Mouse (Mus musculus): ENCODE results near the gene Syt17. TPM values are rescaled to one million over a fixed set of nuclear protein-coding genes. Genes with fewer than 3 reads are reported as not detected.

Gene Syt17
- polyA plus RNA-seq, 1 experiment from 2014 or later, result 6.5 TPM

- Histone ChIP-seq H3K4me3 (replicated peaks) (no peak overlapping the region), H3K27me3 (replicated peaks) (no peaks in the 10 kb centered on the region), H3K36me3 (no peaks in the 10 kb centered on the region), H3K9ac (no peak overlapping the region), H3K27ac (no peak overlapping the region), H3K9me3 (no peaks in the 10 kb centered on the region), H3K4me1 (peaks cover 8% of the 10 kb centered on the region; the same call in 1 of the 2 replicates), H3K4me2 (no peak overlapping the region)
- ATAC-seq (ENCODE audit: insufficient read depth, low FRiP score, low read depth), result no peak
- WGBS, result 55% methylated on average over 10 of the region's 10 CpGs
Measured at GRCm38 (mm10) chr7:118481047-118481810, 33.2 kb upstream of the Syt17 start.

GRCm38 (mm10) chr7:118480160-118480709 lies 32.2 kb upstream of the Syt17 start:
- ATAC-seq (ENCODE audit: insufficient read depth, low FRiP score, low read depth), result no peak
- no peaks in the 10 kb centered on the region for H3K9me3 ChIP-seq

GRCm38 (mm10) chr7:118478835-118479312 lies 30.9 kb upstream of the Syt17 start:
- no peak overlapping the region for H3K9ac ChIP-seq
- WGBS, result 44% methylated on average over 3 of the region's 3 CpGs
- H3K27me3 ChIP-seq (replicated peaks), result no peaks in the 10 kb centered on the region
- peak; percentile 16; the same call in 1 of the 2 replicates for ATAC-seq (ENCODE audit: insufficient read depth, low FRiP score, low read depth)
- H3K4me1 ChIP-seq, result peaks cover 6% of the 10 kb centered on the region; the same call in 1 of the 2 replicates
- no peaks in the 10 kb centered on the region for H3K9me3 ChIP-seq
- no peaks in the 10 kb centered on the region for H3K36me3 ChIP-seq
- H3K4me3 ChIP-seq (replicated peaks), result no peak overlapping the region
- peak overlapping the region; percentile 81 for H3K27ac ChIP-seq
- 0 out of 2 replicates have a peak overlapping the region, but pooled peaks have one; percentile 8 for H3K4me2 ChIP-seq

More at GRCm38 (mm10) chr7:118480160-118480709, 32.2 kb upstream of the Syt17 start:
- 81% methylated on average over 9 of the region's 9 CpGs for whole genome bisulfite sequencing
- Histone ChIP-seq H3K4me3 (replicated peaks) (no peak overlapping the region), H3K27ac (no peak overlapping the region), H3K4me1 (peaks cover 6% of the 10 kb centered on the region; the same call in 1 of the 2 replicates), H3K36me3 (no peaks in the 10 kb centered on the region), H3K27me3 (replicated peaks) (no peaks in the 10 kb centered on the region), H3K4me2 (no peak overlapping the region), H3K9ac (no peak overlapping the region)

- no peaks in the 10 kb centered on the region for H3K9me3 ChIP-seq
- no peak overlapping the region for H3K9ac ChIP-seq
- H3K36me3 ChIP-seq, result no peaks in the 10 kb centered on the region
- no peak overlapping the region for H3K4me2 ChIP-seq
- peaks cover 6% of the 10 kb centered on the region; the same call in 1 of the 2 replicates for H3K4me1 ChIP-seq
- no peaks in the 10 kb centered on the region for H3K27me3 ChIP-seq (replicated peaks)
- 65% methylated on average over 5 of the region's 5 CpGs for WGBS
- H3K4me3 ChIP-seq (replicated peaks), result no peak overlapping the region
- no peak for ATAC-seq (ENCODE audit: insufficient read depth, low FRiP score, low read depth)
- no peak overlapping the region for H3K27ac ChIP-seq
Measured at GRCm38 (mm10) chr7:118476428-118476827, 28.4 kb upstream of the Syt17 start.

- Histone ChIP-seq H3K27me3 (replicated peaks) (no peaks in the 10 kb centered on the region), H3K4me3 (replicated peaks) (no peak overlapping the region), H3K36me3 (no peaks in the 10 kb centered on the region), H3K9me3 (no peaks in the 10 kb centered on the region), H3K9ac (no peak overlapping the region), H3K4me1 (peaks cover 6% of the 10 kb centered on the region; the same call in 1 of the 2 replicates), H3K4me2 (no peak overlapping the region), H3K27ac (no peak overlapping the region)
- 81% methylated on average over 7 of the region's 7 CpGs for WGBS
- ATAC-seq (ENCODE audit: insufficient read depth, low FRiP score, low read depth), result no peak
Measured at GRCm38 (mm10) chr7:118475008-118475705, 27.1 kb upstream of the Syt17 start.

- no peaks in the 10 kb centered on the region for H3K4me1 ChIP-seq
- 95% methylated on average over 1 of the region's 1 CpGs for WGBS
- no peaks in the 10 kb centered on the region for H3K9me3 ChIP-seq
- H3K9ac ChIP-seq, result no peak overlapping the region
- no peaks in the 10 kb centered on the region for H3K27me3 ChIP-seq (replicated peaks)
- no peak overlapping the region for H3K4me2 ChIP-seq
- no peak overlapping the region for H3K27ac ChIP-seq
- H3K4me3 ChIP-seq (replicated peaks), result no peak overlapping the region
- ATAC-seq (ENCODE audit: insufficient read depth, low FRiP score, low read depth), result no peak
- H3K36me3 ChIP-seq, result no peaks in the 10 kb centered on the region
Measured at GRCm38 (mm10) chr7:118472886-118473285, 24.9 kb upstream of the Syt17 start.

GRCm38 (mm10) chr7:118468060-118468459 lies 20.0 kb upstream of the Syt17 start:
- H3K36me3 ChIP-seq, result no peaks in the 10 kb centered on the region
- H3K27ac ChIP-seq, result no peak overlapping the region
- H3K9ac ChIP-seq, result no peak overlapping the region
- 0 out of 2 replicates have a peak, but pooled peaks cover 2% of the 10 kb centered on the region for H3K4me1 ChIP-seq
- no peak overlapping the region for H3K4me2 ChIP-seq
- 91% methylated on average over 3 of the region's 3 CpGs for WGBS
- H3K9me3 ChIP-seq, result no peaks in the 10 kb centered on the region
- no peak overlapping the region for H3K4me3 ChIP-seq (replicated peaks)
- no peak for ATAC-seq (ENCODE audit: insufficient read depth, low FRiP score, low read depth)
- no peaks in the 10 kb centered on the region for H3K27me3 ChIP-seq (replicated peaks)

- 25% methylated on average over 4 of the region's 4 CpGs for WGBS
- Histone ChIP-seq H3K27me3 (replicated peaks) (no peaks in the 10 kb centered on the region), H3K27ac (no peak overlapping the region), H3K4me3 (replicated peaks) (no peak overlapping the region), H3K9me3 (no peaks in the 10 kb centered on the region), H3K9ac (no peak overlapping the region), H3K36me3 (no peaks in the 10 kb centered on the region), H3K4me2 (no peak overlapping the region), H3K4me1 (peaks cover 13% of the 10 kb centered on the region; the same call in 1 of the 2 replicates)
- ATAC-seq (ENCODE audit: insufficient read depth, low FRiP score, low read depth), result no peak
Measured at GRCm38 (mm10) chr7:118464432-118464831, 16.4 kb upstream of the Syt17 start.

- Histone ChIP-seq H3K4me3 (replicated peaks) (no peak overlapping the region), H3K9ac (no peak overlapping the region), H3K27me3 (replicated peaks) (no peaks in the 10 kb centered on the region), H3K4me1 (peaks cover 13% of the 10 kb centered on the region; the same call in 1 of the 2 replicates), H3K27ac (no peak overlapping the region), H3K4me2 (no peak overlapping the region), H3K9me3 (no peaks in the 10 kb centered on the region), H3K36me3 (no peaks in the 10 kb centered on the region)
- 0 out of 2 replicates have a peak, but pooled peaks have one; percentile 5 for ATAC-seq (ENCODE audit: insufficient read depth, low FRiP score, low read depth)
- 48% methylated on average over 11 of the region's 11 CpGs for WGBS
Measured at GRCm38 (mm10) chr7:118462818-118463762, 15.1 kb upstream of the Syt17 start.

- H3K27me3 ChIP-seq (replicated peaks), result no peaks in the 10 kb centered on the region
- no peaks in the 10 kb centered on the region for H3K9me3 ChIP-seq
- no peak overlapping the region for H3K4me3 ChIP-seq (replicated peaks)
- H3K4me1 ChIP-seq, result peaks cover 13% of the 10 kb centered on the region; the same call in 1 of the 2 replicates
- no peaks in the 10 kb centered on the region for H3K36me3 ChIP-seq
- H3K27ac ChIP-seq, result no peak overlapping the region
- 37% methylated on average over 16 of the region's 16 CpGs for WGBS
- no peak overlapping the region for H3K4me2 ChIP-seq
- no peak for ATAC-seq (ENCODE audit: insufficient read depth, low FRiP score, low read depth)
- no peak overlapping the region for H3K9ac ChIP-seq
Measured at GRCm38 (mm10) chr7:118461400-118462136, 13.5 kb upstream of the Syt17 start.

Measured in stomach, embryonic 15.5 days (tissue).